24 mouse cellular contexts compared by ENCODE assay signal in genomic region chr13:101620660-101621059, GRCm38 (mm10).
DNase-seq lines count a peak whose midpoint lies in the region; ATAC-seq lines count a peak whose summit lies in the region.
"Had no signal": no experiment of that assay in that cellular context is flagged by ENCODE, and none has a peak within 500 bp of the region (broad histone marks: within the 10 kb centered on the region; RNA-seq: fewer than 3 reads in every experiment).

No protein-coding gene starts in this region.

- H3K4me3 ChIP-seq in midbrain, embryonic 11.5 days (ENCODE audit: low read depth, low read length), result no peak overlapping the region
- H3K4me3 ChIP-seq in midbrain, embryonic 10.5 days, result no peak overlapping the region
- H3K4me3 ChIP-seq: embryonic facial prominence, embryonic 10.5 days; embryonic facial prominence, embryonic 12.5 days; forebrain, embryonic 13.5 days; forebrain, embryonic 15.5 days had no signal

- no peaks in the 10 kb centered on the region for H3K36me3 ChIP-seq in midbrain, embryonic 11.5 days (ENCODE audit: control insufficient read depth, insufficient read depth, low read length)
- H3K36me3 ChIP-seq in midbrain, embryonic 10.5 days, result no peaks in the 10 kb centered on the region
- H3K36me3 ChIP-seq: embryonic facial prominence, embryonic 10.5 days; embryonic facial prominence, embryonic 12.5 days; forebrain, embryonic 15.5 days; G1E had no signal

- no peak for ATAC-seq in midbrain, embryonic 11.5 days (ENCODE audit: low FRiP score)
- peak; percentile 83 for ATAC-seq in megakaryocyte progenitor cell, adult 5-6 weeks (replicated peaks; ENCODE audit: poor library complexity)
- ATAC-seq: activated CD4-positive, CD25-positive, alpha-beta regulatory T cell, adult 4 months; CD4-positive, CD25-positive, alpha-beta regulatory T cell, adult 4 months; forebrain, embryonic 13.5 days; forebrain, embryonic 15.5 days; Patski had no signal

- intact Hi-C loops in heart, postnatal 25 days (cut with DNase I), result no loop called here

- H3K4me1 ChIP-seq in midbrain, embryonic 11.5 days (ENCODE audit: control insufficient read depth, insufficient read depth, low read length), result no peaks in the 10 kb centered on the region
- H3K4me1 ChIP-seq in midbrain, embryonic 10.5 days, result peaks cover 9% of the 10 kb centered on the region
- H3K4me1 ChIP-seq: embryonic facial prominence, embryonic 12.5 days; forebrain, embryonic 15.5 days had no signal

- H3K27ac ChIP-seq in midbrain, embryonic 11.5 days (ENCODE audit: low read depth, low read length), result no peak overlapping the region
- no peak overlapping the region for H3K27ac ChIP-seq in midbrain, embryonic 10.5 days (replicated peaks)
- H3K27ac ChIP-seq: embryonic facial prominence, embryonic 10.5 days; embryonic facial prominence, embryonic 12.5 days; forebrain, embryonic 13.5 days; forebrain, embryonic 15.5 days had no signal

- DNase-seq in heart, adult 11 months, result peak; percentile 23
- no peak for DNase-seq in heart, postnatal 25 days (ENCODE audit: low spot score)
- DNase-seq in midbrain, embryonic 11.5 days (ENCODE audit: low spot score, missing footprints), result peak; percentile 49
- DNase-seq in midbrain, embryonic 10.5 days (ENCODE audit: low spot score), result no peak
- DNase-seq in urinary bladder, postnatal 14 days (ENCODE audit: low spot score), result no peak
- DNase-seq: adrenal gland, adult 8-10 months; adrenal gland, postnatal 14 days; adrenal gland, postnatal 36 days; B cell, adult 2 months; cerebellum, adult 11-12 months; cerebellum, adult 2 months; cerebellum, adult 9-10 months; cerebellum, postnatal 10 days; cerebellum, postnatal 25 days had no signal

- no peaks in the 10 kb centered on the region for H3K9me3 ChIP-seq in midbrain, embryonic 11.5 days (ENCODE audit: control insufficient read depth, low read length)
- H3K9me3 ChIP-seq in midbrain, embryonic 10.5 days (replicated peaks), result no peaks in the 10 kb centered on the region
- H3K9me3 ChIP-seq: embryonic facial prominence, embryonic 10.5 days; embryonic facial prominence, embryonic 12.5 days; forebrain, embryonic 13.5 days; forebrain, embryonic 15.5 days; G1E had no signal

- H3K4me2 ChIP-seq in midbrain, embryonic 11.5 days, result no peak overlapping the region
- H3K4me2 ChIP-seq: embryonic facial prominence, embryonic 12.5 days; forebrain, embryonic 13.5 days; forebrain, embryonic 15.5 days had no signal

- H3K27me3 ChIP-seq in midbrain, embryonic 11.5 days (ENCODE audit: control insufficient read depth, insufficient read depth, low read length), result no peaks in the 10 kb centered on the region
- H3K27me3 ChIP-seq in midbrain, embryonic 10.5 days (ENCODE audit: low read depth, poor library complexity, severe bottlenecking), result no peaks in the 10 kb centered on the region
- H3K27me3 ChIP-seq: CH12.LX; embryonic facial prominence, embryonic 12.5 days; forebrain, embryonic 13.5 days; forebrain, embryonic 15.5 days; Patski had no signal

- H3K9ac ChIP-seq in midbrain, embryonic 11.5 days (ENCODE audit: low read length), result no peak overlapping the region
- H3K9ac ChIP-seq: embryonic facial prominence, embryonic 12.5 days; forebrain, embryonic 13.5 days; forebrain, embryonic 15.5 days had no signal

- WGBS in midbrain, embryonic 11.5 days, result 81% methylated on average over 3 of the region's 3 CpGs
- 88% methylated on average over 3 of the region's 3 CpGs for WGBS in midbrain, embryonic 10.5 days

Comparison
In these comparisons a context has a peak if more than half of its experiments do, and no peak if none do; other contexts are left out.
1. DNase-seq: peak in heart, adult 11 months (single experiment) and midbrain, embryonic 11.5 days (single experiment); none in heart, postnatal 25 days (single experiment), midbrain, embryonic 10.5 days (single experiment) and urinary bladder, postnatal 14 days (single experiment).